Mouse (Mus musculus) adrenal gland, postnatal 10 days (tissue): ENCODE measurements around the gene Ppard. TPM values are rescaled to one million over a fixed set of nuclear protein-coding genes. Genes with fewer than 3 reads are reported as not detected.
"Not testable (repeated sequence)": the region's sequence is repeated elsewhere in the genome, so short reads cannot be mapped to it uniquely, and the experiment has no call there.

Source experiments
- DNase-seq: peaks from one replicate; pipeline ENCODE4 v3.0.0; 2021; ENCODE audit warnings: mixed read lengths
- long read RNA-seq, 2 experiments: library from polyadenylated mRNA; stranded (forward); transcript quantifications; one replicate each; pipeline ENCODE4 v2.0.0; 2021
- total RNA-seq, 2 experiments: library from RNA; stranded (reverse); gene quantifications; 2 replicates each; pipeline ENCODE4 v1.2.3; 2021

The Ppard gene
- 10 to 100 TPM; 29.8 to 30.2 TPM for total RNA-seq
- long read RNA-seq, experiment 1, partial matches to known transcripts = 0 of 5 reads
- long read RNA-seq, experiment 1, other reads (novel, unspliced or antisense) = 5 of 5 reads
- long read RNA-seq, experiment 2, partial matches to known transcripts = 0 of 1 reads
- long read RNA-seq, experiment 2, other reads (novel, unspliced or antisense) = 1 of 1 reads

DNA sequence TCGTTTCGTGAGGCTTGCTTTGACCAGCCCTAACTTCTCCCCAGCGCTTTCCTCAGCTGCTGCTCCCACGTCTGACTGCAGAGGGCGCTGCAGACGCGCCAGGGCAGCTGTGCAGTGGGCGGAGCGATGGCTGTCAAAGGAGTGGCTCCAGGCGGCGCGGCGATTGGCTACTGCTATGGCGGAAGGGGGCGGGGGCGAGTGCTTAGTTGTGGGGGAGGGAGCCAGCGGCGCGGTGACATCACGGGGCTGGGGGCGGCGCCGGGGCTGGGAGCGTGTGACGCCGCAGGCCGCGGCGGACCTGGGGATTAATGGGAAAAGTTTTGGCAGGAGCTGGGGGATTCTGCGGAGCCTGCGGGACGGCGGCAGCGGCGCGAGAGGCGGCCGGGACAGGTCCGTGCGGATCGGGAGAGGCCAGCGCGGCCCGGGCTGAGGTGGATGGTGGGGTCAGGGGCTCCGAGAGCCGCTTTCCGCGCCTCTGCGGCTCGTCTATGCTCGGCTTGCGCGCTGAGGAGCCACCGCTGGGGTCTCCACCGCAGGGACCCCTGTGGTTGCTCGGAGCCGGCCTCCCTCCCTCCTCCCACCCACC is at the start of gene Ppard:
TSS of gene Ppard (plus strand) at position 226 of the 586 bp plus-strand sequence.
- DNase-seq = peak; percentile 99

DNA sequence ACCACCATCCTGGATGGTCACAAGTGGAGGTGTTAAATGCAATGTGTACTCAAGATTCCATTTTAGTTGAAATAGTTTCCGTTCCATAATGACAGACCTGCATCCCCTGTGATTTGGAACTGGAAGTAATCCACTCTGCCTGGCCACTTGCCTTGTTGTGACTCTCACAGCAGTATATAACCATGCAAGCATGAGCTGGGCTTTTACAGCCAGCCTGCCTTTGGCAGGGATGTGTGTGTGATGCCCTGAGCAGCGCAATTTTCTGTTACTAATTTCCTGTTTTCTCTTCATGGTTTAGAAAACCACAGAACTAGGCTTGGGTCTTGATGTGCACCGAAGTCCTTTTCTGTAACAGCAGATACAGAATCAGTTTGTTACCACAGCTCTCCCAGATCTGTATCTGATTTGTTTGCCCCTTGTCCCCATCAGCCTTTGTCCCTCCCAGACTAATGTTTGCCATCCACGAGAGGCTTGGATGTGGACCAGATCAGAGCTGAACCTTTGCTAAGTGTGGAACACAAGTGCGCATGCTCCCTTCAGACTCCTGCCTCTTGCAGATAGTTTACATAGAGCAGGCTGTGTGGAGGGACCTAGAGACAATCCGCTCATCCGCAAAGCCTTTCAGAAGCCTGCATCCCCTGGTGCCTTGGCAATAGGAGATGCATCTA is 47.4 kb upstream of the Ppard start:
- DNase-seq = no peak

- DNase-seq = no peak
Observed at GRCm38 (mm10) chr17:28188313-28188712, 44.2 kb upstream of the Ppard start.

DNA sequence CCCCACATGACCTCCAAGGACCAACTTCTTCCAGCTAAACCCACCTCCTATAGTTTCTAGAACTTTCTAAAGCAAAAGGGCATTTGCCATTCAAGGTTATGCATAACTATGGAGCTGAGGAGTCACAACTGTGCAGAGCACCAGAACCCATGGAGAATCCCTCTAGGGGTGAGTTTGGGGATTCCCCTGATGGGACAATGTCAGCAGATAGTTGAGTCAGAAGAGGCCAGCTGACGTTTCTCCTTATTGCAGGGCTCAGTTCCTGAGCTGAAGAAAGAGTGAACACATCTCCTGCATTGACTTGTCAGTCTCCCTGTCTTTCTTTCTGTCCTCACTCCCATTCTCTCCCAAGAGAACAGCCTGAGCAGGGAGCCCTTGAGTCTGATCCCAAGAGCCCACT is 39.7 kb upstream of the Ppard start:
- DNase-seq = no peak

DNA sequence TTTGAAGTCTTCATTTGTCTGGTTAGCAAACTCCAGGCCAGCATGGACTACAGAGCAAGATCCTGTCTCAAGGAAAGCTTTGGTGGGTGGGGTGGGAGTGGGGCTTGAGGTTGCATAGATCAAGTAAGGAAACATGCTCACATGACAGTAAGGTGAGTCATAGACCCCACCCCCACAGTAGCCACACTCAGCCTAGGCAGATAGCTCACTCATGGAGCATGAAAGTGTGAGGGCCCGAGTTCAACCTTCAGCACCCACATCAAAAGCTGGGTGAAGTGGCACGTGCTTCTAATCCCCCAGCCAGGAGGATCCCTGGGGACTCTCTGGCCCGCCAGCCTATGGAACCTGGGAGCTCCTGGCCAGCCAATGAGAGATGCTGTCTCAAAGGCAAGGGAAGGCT is 38.9 kb upstream of the Ppard start:
- no peak for DNase-seq

GRCm38 (mm10) chr17:28195033-28195432 is 37.5 kb upstream of the Ppard start:
- DNase-seq = no peak

DNA sequence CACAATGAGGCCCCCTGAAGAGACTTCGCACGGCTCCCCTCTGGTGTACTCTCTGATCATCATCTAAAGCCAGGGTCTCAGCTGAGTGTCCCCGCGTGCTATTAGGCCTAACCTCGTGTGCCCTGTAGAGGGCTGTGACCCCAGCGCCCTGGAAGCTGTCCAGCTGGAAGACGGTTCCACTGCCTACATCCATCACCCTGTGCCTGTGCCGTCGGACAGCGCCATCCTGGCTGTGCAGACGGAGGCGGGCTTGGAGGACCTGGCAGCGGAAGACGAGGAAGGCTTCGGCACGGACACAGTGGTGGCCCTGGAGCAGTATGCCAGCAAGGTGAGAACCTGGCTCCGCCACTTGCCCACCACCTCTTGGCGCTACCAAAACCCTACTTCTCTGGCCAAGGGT is 34.9 kb upstream of the Ppard start:
- peak; percentile 53 for DNase-seq

- no peak for DNase-seq
Observed at GRCm38 (mm10) chr17:28201982-28202381, 30.5 kb upstream of the Ppard start.

GRCm38 (mm10) chr17:28204052-28204720 is 28.3 kb upstream of the Ppard start:
- peak; percentile 62 for DNase-seq

- DNase-seq = peak; percentile 50
Observed at GRCm38 (mm10) chr17:28205443-28205842, 27.1 kb upstream of the Ppard start.

GRCm38 (mm10) chr17:28207092-28207491 is 25.4 kb upstream of the Ppard start:
- DNase-seq = no peak

DNA sequence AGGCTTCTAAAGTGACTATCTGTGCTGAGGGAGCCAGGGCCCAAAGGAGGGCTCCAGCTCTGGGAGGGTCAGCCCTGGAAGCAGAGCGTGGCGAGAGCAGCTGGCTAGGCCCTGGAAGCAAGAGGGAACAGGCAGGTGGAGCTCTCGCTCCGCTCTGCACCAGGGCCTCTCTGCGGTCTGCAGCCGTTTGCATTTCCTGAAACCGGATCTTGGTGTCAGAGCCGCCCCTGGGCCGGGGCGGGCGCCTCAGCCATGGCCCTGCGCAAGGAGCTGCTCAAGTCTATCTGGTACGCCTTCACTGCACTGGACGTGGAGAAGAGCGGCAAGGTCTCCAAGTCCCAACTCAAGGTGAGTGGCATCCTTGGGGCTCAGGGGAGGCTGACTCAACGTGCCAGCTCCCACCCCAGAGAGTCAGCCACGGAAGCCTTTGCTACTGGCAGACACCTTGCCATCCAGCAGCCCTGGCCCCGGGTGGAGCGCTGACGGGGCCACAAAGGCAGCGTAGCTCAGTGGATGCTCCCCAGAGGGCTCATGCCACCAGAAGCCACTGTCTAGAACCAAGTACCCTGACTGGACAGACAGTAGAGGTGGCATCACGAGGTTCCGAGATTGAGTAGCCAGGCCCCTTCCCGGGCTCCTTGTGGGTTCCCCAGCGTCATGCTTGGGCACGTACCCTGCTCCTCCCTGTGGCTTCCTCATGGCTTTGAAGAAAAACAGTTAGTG is 24.7 kb upstream of the Ppard start, which contains the start of gene Def6:
TSS of gene Def6 (plus strand) at position 188 of the 723 bp plus-strand sequence.
- peak; percentile 85 for DNase-seq

DNA sequence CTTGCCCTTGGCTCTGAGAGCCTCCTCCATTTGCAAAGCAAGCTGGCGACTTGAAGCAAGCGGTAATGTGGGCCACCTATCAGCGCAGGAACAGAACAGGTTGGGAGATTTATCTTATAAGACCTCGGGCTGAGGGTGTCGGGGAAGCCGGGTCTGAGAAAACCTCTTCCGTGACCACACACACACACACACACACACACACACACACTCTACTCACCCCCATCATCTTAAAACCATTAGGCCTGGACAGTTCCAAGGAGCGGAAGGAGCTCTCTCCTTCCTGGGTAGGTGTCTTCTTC is 24.2 kb upstream of the Ppard start:
- DNase-seq = no peak

GRCm38 (mm10) chr17:28209457-28210110 is 22.9 kb upstream of the Ppard start:
- DNase-seq = no peak

GRCm38 (mm10) chr17:28211921-28212341 is 20.6 kb upstream of the Ppard start:
- DNase-seq = no peak

DNA sequence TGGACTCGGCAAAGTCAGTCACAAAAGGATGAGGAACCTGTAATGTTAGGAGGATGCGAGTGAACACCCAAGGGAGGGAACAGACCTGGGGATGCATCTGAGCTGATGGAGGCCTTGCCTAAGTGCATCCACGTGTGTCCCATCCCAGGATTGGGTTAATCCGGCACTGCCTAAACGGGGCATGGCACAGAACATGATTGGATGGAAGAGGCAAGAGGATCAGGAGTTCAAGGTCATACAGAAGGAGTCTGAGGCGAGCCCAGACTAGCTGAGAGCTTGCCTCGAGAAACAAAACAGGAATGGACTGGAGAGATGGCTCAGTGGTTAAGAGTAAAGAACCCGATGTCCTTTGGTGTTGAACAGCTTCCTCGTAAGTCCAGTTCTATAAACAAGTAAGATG is 20.1 kb upstream of the Ppard start:
- no peak for DNase-seq

DNA sequence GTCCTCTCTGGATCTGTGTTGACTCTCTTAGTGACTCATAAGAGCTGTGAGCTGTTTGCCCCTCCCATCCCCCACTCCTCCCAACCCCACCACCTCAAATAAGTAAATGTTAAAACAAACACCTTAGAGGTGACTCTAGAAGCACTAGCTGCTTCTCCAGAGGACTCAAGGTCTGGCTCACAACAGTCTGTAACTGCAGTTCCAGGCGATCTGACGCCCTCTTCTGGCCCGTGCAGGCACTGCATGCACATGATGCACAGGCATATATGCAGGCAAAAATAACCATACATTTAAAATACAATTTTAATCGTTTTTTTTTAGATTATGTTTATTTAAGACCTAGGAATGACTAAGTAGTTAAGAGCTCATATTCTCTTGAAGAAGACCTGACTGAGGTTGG is 19.3 kb upstream of the Ppard start:
- DNase-seq = no peak

DNA sequence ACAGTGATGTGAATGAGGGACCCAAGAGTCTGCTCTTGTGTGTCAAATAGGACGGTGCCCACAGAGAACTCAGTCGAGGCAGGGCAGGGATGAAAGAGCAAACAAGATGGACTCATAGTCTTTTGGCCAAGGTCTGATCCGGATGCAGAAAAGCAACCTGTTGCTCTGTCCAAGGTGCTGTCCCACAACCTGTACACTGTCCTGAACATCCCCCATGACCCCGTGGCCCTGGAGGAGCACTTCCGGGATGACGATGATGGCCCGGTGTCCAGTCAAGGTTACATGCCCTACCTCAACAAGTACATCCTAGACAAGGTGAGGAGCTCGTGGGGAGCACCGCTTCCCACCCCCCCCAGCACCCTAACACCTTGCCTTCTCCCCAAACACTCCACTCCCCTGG is 15.7 kb upstream of the Ppard start:
- DNase-seq = no peak

- DNase-seq = no peak
Observed at GRCm38 (mm10) chr17:28217721-28218649, 14.5 kb upstream of the Ppard start.

GRCm38 (mm10) chr17:28222463-28222862 is 10.0 kb upstream of the Ppard start:
- DNase-seq = not testable (repeated sequence)
